Mouse (Mus musculus) layer of hippocampus, adult 2 months (tissue): ENCODE data around the gene Phf11a. TPM values are rescaled to one million over a fixed set of nuclear protein-coding genes. Genes with fewer than 3 reads are reported as not detected.
A peak's percentile ranks its signal among the peaks of the same experiment; 100 is the strongest.
"Not testable (repeated sequence)": the region's sequence is repeated elsewhere in the genome, so short reads cannot be mapped to it uniquely, and the experiment has no call there.

Experiments used
- DNase-seq, 2 experiments: peaks; one replicate each; pipeline ENCODE4 v3.0.0; 2022; ENCODE audit warnings: low spot score in 2 of 2
- H3K27ac ChIP-seq: fragments of 200-600 bp; 2 replicates; pipeline ENCODE4 v1.8.1; 2022
- H3K4me3 ChIP-seq: fragments of 200-600 bp; 2 replicates; pipeline ENCODE4 v1.8.1; 2022; ENCODE audit warnings: mild to moderate bottlenecking
- CTCF ChIP-seq: fragments of 200-600 bp; conservative IDR thresholded peaks from 2 replicates; pipeline ENCODE4 v1.8.1; 2022; ENCODE audit warnings: antibody characterized with exemption, mild to moderate bottlenecking, moderate library complexity
- long read RNA-seq, 2 experiments: library from polyadenylated mRNA; stranded (forward); transcript quantifications; one replicate each; pipeline ENCODE4 v2.0.0; 2021; ENCODE audit warnings: borderline mapping rate in 2 of 2
- total RNA-seq, 2 experiments: library from RNA; stranded (reverse); gene quantifications; 2 replicates each; pipeline ENCODE4 v1.2.3; 2021

Phf11a gene
- not detected for total RNA-seq
- long read RNA-seq, experiment 1 = 0 reads
- long read RNA-seq, experiment 2 = 0 reads

- not testable (repeated sequence) for DNase-seq, H3K4me3 ChIP-seq, H3K27ac ChIP-seq
Observed at GRCm38 (mm10) chr14:59297391-59297790, at the start of gene Phf11a. Gene Phf11a (minus strand): TSS chr14:59297522.

- H3K27ac ChIP-seq, DNase-seq, H3K4me3 ChIP-seq: not testable (repeated sequence)
Observed at GRCm38 (mm10) chr14:59341189-59341588, 43.9 kb upstream of the Phf11a start, which contains the start of gene Phf11b. Gene Phf11b (minus strand): TSS chr14:59341351.

- DNase-seq = no peak
- Histone ChIP-seq H3K4me3 (no peak overlapping the region), H3K27ac (no peak overlapping the region)
- no peak for TF ChIP-seq CTCF
Observed at GRCm38 (mm10) chr14:59339541-59339940, 42.2 kb upstream of the Phf11a start.

GRCm38 (mm10) chr14:59336056-59336455 is 38.7 kb upstream of the Phf11a start:
- not testable (repeated sequence) for DNase-seq, H3K27ac ChIP-seq, H3K4me3 ChIP-seq

- not testable (repeated sequence) for H3K27ac ChIP-seq, H3K4me3 ChIP-seq
- peak; percentile 14 to 18 for DNase-seq
- peak; percentile 69 for TF ChIP-seq CTCF
Observed at GRCm38 (mm10) chr14:59330499-59330898, 33.2 kb upstream of the Phf11a start.

GRCm38 (mm10) chr14:59319970-59320369 is 22.6 kb upstream of the Phf11a start:
- DNase-seq, H3K27ac ChIP-seq, H3K4me3 ChIP-seq: not testable (repeated sequence)

- H3K4me3 ChIP-seq, H3K27ac ChIP-seq, DNase-seq: not testable (repeated sequence)
Observed at GRCm38 (mm10) chr14:59319036-59319435, 21.7 kb upstream of the Phf11a start.

GRCm38 (mm10) chr14:59291769-59292168 is 5.6 kb downstream of the Phf11a start:
- H3K27ac ChIP-seq, DNase-seq, H3K4me3 ChIP-seq: not testable (repeated sequence)

GRCm38 (mm10) chr14:59274961-59275360 is 22.4 kb downstream of the Phf11a start:
- H3K27ac ChIP-seq, H3K4me3 ChIP-seq, DNase-seq: not testable (repeated sequence)

- no peak for DNase-seq
- Histone ChIP-seq H3K27ac (no peak within 1 kb of the TSS), H3K4me3 (no peak within 1 kb of the TSS)
- no peak for TF ChIP-seq CTCF
Observed at GRCm38 (mm10) chr14:59260056-59260455, 37.3 kb downstream of the Phf11a start, which contains the start of gene Gm6904. Gene Gm6904 (minus strand): TSS chr14:59260216.

- H3K4me3 ChIP-seq, DNase-seq, H3K27ac ChIP-seq: not testable (repeated sequence)
Observed at GRCm38 (mm10) chr14:59255861-59256260, 41.5 kb downstream of the Phf11a start.

- DNase-seq, H3K27ac ChIP-seq: not testable (repeated sequence)
- TF ChIP-seq CTCF = peak; percentile 60
Observed at GRCm38 (mm10) chr14:59250350-59250749, 47.0 kb downstream of the Phf11a start.

GRCm38 (mm10) chr14:59233635-59234034 is 63.7 kb downstream of the Phf11a start:
- no peak for DNase-seq
- H3K27ac ChIP-seq = no peak overlapping the region
- no peak for TF ChIP-seq CTCF
- no peak overlapping the region for H3K4me3 ChIP-seq

More at GRCm38 (mm10) chr14:59250350-59250749, 47.0 kb downstream of the Phf11a start:
- not testable (repeated sequence) for H3K4me3 ChIP-seq

GRCm38 (mm10) chr14:59232003-59232402 is 65.3 kb downstream of the Phf11a start:
- DNase-seq = no peak
- no peak overlapping the region for H3K27ac ChIP-seq
- TF ChIP-seq CTCF = peak; percentile 63
- H3K4me3 ChIP-seq = no peak overlapping the region
